Mouse (Mus musculus) cerebellum, postnatal 4 days (tissue): ENCODE results near the gene Hs3st4.

ENCODE experiments used
- DNase-seq, 2 experiments: peaks; one replicate each; pipeline ENCODE4 v3.0.0; 2022; ENCODE audit warnings: low spot score in 2 of 2, mixed read lengths in 1 of 2

Hs3st4 gene

DNA sequence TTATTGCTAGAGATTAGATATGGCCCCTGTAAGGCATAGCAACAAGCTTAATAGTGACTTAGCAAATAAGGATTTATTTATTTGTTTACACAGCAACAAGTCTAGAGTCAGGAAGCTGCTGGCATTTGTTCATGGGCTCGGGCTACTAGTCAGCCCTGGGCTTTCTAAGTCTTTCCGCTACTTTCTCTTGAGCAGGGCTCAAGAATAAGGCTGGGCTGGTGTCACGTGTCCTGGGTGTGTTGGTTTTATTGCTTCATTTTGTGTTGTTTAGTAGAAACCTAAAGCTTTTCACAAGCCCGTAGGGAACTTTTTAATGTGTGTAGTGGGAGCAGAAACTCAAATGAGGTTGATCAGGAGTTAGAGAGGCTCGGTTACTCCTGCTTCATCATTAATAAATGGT is 153.5 kb downstream of the Hs3st4 start:
- no peak for DNase-seq

- DNase-seq, result no peak
These were observed 158.6 kb downstream of the Hs3st4 start for GRCm38 (mm10) chr7:124141229-124141628.

DNA sequence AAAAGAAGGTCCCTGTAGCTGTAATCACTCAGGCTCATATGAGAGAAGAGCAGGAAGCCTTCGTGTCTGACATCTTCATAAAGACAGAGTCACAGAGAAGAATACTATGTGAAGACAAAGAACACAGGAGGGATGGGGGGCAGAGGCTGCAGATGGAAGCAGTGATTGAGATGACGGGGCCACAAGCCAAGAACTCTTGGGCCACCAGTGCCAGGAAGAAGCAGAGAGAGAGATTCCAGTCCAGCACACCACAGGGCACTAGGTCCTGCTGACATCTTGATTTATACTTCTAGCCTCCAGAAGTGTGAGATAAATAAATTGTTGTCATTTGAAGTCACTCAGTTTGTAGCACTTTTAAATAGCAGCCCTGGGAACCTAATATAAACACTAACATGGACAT is 168.2 kb downstream of the Hs3st4 start:
- DNase-seq, result peak in 1 of 2 experiments; percentile 33

DNA sequence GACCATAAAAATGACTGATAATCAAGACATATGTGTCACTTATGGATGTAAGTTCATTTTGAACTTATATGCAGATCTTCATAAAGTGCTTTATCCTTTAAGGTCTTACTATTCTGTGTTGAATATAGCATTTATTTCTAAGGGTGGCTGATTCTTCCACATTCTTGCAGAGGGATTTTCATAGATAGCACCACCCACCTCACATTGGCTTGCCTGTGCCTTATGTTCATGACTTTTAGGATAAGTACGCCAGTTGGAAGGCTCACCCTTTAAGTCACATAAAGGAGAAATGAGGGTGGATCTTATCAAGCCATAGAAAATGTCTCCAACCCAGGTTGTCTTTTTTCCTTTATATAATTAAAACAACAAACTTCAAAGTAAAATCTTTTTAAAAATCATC is 180.6 kb downstream of the Hs3st4 start:
- DNase-seq, result no peak

DNA sequence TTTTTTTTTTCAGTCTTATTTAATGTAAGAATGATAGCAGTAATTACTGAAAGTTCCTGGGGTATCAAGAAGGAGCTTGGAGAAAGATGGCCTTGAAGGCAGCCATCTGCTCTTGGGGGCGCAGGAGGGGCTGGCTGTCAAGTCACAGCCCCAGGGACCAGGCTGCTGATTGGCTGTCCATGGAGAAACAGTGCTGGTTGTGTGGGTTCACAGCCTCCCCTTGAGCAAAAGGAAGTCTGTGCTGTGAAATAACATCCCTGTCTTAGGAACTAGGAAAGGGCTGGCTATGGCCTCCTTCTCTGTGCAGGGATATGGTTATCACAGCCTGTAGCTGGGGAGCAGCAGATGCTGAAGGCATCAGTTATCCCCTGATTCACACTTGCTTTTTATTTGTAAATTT is 183.6 kb downstream of the Hs3st4 start:
- no peak for DNase-seq

- DNase-seq, result no peak
These were observed 186.1 kb downstream of the Hs3st4 start for GRCm38 (mm10) chr7:124168796-124169195.

- DNase-seq, result peak in 1 of 2 experiments; percentile 20
These were observed 187.3 kb downstream of the Hs3st4 start for GRCm38 (mm10) chr7:124170001-124170400.

- DNase-seq, result peak in 1 of 2 experiments; percentile 22
These were observed 189.3 kb downstream of the Hs3st4 start for GRCm38 (mm10) chr7:124171992-124172391.

GRCm38 (mm10) chr7:124180926-124181325 is 198.3 kb downstream of the Hs3st4 start:
- no peak for DNase-seq

GRCm38 (mm10) chr7:124184693-124185092 is 202.0 kb downstream of the Hs3st4 start:
- DNase-seq, result no peak

DNA sequence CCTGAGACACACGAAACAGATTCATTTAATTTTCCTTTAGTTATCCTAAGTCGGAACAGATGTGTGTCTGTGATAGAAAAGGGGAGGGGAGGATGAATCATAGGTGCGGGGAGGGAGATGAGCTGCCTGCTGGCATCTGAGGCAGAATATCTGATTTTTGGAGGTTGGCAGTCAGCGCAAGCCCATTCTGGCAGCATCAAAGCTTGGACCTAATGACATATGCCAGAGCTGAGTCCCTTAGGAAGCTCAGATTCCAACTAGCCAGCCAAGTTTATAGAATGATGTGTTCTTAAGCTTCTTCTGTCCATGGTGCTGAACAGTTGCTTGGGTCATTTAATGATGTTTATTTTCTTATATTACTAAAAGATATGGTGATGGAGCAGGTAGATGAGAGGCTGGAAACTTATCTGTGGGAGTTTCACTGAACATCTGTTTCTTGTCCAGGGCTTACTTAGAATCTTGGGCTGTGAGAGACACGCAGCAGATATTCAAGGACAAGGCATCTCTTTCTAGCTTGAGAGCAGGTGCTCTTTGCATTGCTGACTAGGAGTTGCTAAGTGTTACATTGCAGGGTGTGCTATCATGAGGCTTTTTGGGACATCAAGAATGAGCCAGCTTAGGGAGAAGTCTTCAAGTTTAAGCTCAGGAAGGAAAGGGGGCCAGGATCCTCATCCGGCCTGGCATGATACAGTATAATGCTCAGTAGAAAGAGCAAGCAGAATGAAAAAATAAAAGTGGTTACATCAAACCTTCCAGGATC is 216.3 kb downstream of the Hs3st4 start:
- no peak for DNase-seq

DNA sequence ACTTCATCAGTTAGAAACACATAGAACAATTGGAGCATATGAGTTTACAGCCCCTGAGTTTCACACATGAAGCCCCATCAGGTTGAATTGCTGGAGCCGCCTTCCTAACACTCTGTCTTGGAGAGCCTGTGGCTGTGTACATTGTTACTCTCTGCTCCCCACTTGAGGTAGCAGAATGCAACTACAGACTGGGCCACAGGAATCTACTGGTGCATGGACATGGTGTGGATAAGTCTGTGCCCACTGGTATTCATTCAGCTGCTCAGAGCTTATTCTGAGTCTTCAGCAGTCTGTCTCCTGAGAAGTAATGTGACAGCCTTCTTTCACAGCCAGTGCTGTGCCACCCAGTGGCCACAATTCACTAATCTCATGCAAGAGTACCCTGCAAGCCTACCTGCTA is 234.3 kb downstream of the Hs3st4 start:
- peak in 1 of 2 experiments; percentile 6 for DNase-seq

- DNase-seq, result peak in 1 of 2 experiments; percentile 5
These were observed 237.9 kb downstream of the Hs3st4 start for GRCm38 (mm10) chr7:124220556-124220955.

GRCm38 (mm10) chr7:124237896-124238670 is 255.4 kb downstream of the Hs3st4 start:
- DNase-seq, result no peak

- DNase-seq, result no peak
These were observed 257.4 kb downstream of the Hs3st4 start for GRCm38 (mm10) chr7:124239903-124240647.

- no peak for DNase-seq
These were observed 267.2 kb downstream of the Hs3st4 start for GRCm38 (mm10) chr7:124249838-124250237.

GRCm38 (mm10) chr7:124250566-124250965 is 267.9 kb downstream of the Hs3st4 start:
- DNase-seq, result no peak

DNA sequence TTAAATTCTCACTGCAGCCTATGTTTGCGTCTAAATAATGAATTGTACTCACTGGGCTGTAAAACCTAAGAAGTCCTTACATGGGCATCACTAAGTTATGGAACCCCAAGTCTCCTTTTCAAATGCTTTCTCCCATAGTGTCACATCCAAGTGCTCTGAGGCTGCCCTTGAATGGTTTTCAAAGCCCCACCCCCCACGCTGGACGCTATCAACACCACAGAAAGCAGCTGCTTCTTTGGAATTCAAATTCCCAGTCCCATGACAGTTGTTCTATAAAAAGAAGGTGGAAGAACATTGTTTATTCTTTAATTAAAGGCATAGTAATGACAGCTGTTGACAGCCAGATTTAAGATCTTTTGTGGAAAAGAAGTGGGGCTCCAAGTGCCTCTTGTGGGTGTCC is 275.8 kb downstream of the Hs3st4 start:
- DNase-seq, result no peak

GRCm38 (mm10) chr7:124270734-124271133 is 288.1 kb downstream of the Hs3st4 start:
- peak; percentile 23 to 46 for DNase-seq

DNA sequence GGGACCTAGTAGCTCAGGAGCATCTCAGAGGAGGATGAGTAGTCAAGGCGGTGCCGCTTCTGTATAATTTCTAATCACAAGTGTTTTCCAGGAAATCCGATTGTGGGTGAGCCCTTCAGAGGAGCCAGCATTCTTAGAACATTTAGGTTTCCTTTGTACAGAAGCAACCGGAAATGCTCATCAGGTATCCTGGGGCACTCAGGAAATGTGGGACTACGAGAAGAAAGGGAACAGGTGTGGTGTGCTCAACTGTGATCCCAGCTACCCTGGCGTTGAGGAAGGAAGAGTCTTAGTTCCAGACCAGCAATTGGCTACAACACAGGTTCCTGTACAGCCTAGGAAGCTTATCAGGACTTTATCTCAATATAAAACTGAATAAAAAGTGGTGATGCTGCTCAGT is 307.2 kb downstream of the Hs3st4 start:
- DNase-seq, result no peak

GRCm38 (mm10) chr7:124319451-124319850 is 336.8 kb downstream of the Hs3st4 start:
- DNase-seq, result peak in 1 of 2 experiments; percentile 13

GRCm38 (mm10) chr7:124335635-124336034 is 353.0 kb downstream of the Hs3st4 start:
- no peak for DNase-seq
